In genomic region chrX:167091841-167092240, GRCm38 (mm10) we compare ENCODE assay signal across 8 mouse cellular contexts.
DNase-seq lines count a peak whose midpoint lies in the region; ATAC-seq and TF ChIP-seq lines count a peak whose summit lies in the region.

No protein-coding gene starts in this region.

- H3K4me1 ChIP-seq in small intestine, adult 2 months (ENCODE audit: control insufficient read depth, insufficient read depth, insufficient read length, low read length) = peaks cover 10% of the 10 kb centered on the region; the same call in 1 of the 2 replicates
- no peaks in the 10 kb centered on the region for H3K4me1 ChIP-seq in midbrain, embryonic 16.5 days (ENCODE audit: control insufficient read depth, insufficient read depth, low read length)

- WGBS in large intestine, adult 2 months = 18% methylated on average over 1 of the region's 1 CpGs
- 20% methylated on average over 1 of the region's 1 CpGs for WGBS in small intestine, adult 2 months
- WGBS in midbrain, embryonic 16.5 days = 67% methylated on average over 1 of the region's 1 CpGs

- no peak overlapping the region for H3K4me3 ChIP-seq in small intestine, adult 2 months (ENCODE audit: low read depth, low read length)
- no peak overlapping the region for H3K4me3 ChIP-seq in midbrain, embryonic 16.5 days (ENCODE audit: low read depth, low read length)

- H3K27me3 ChIP-seq in small intestine, adult 2 months (ENCODE audit: control insufficient read depth, insufficient read depth, low read length) = no peaks in the 10 kb centered on the region
- H3K27me3 ChIP-seq in midbrain, embryonic 16.5 days (ENCODE audit: control insufficient read depth, insufficient read depth, low read depth, low read length) = peaks cover 11% of the 10 kb centered on the region

- peak; percentile 23 for DNase-seq in thymus, postnatal 0 days (ENCODE audit: low spot score)
- no peak for DNase-seq in thymus, postnatal 10 days (ENCODE audit: low spot score in 2 of 2)
- peak; percentile 18 for DNase-seq in gastrocnemius, postnatal 10 days
- DNase-seq in large intestine, adult 2 months (ENCODE audit: low read depth, low spot score) = peak; percentile 47
- DNase-seq in right cerebral cortex, postnatal 10 days (ENCODE audit: low spot score in 2 of 2) = no peak
- no peak for DNase-seq in frontal cortex, adult 2 months (ENCODE audit: extremely low spot score in 1 of 2, low spot score in 1 of 2)

- H3K36me3 ChIP-seq in small intestine, adult 2 months (ENCODE audit: control insufficient read depth, insufficient read depth, low read length) = no peaks in the 10 kb centered on the region
- no peaks in the 10 kb centered on the region for H3K36me3 ChIP-seq in midbrain, embryonic 16.5 days (ENCODE audit: control insufficient read depth, insufficient read depth, low read length)

- no peak for TF ChIP-seq CTCF in small intestine, adult 2 months (IDR thresholded peaks at IDR 0.05; ENCODE audit: extremely low read depth, insufficient read length, insufficient replicate concordance, low read depth, low read length)

- H3K9me3 ChIP-seq in midbrain, embryonic 16.5 days (replicated peaks; ENCODE audit: control insufficient read depth, low read length, poor library complexity, severe bottlenecking) = no peaks in the 10 kb centered on the region

- H3K9ac ChIP-seq in midbrain, embryonic 16.5 days (ENCODE audit: low read depth, low read length) = no peak overlapping the region

- H3K27ac ChIP-seq in small intestine, adult 2 months (ENCODE audit: insufficient read depth, low read depth, low read length) = peak overlapping the region; percentile 78
- H3K27ac ChIP-seq in midbrain, embryonic 16.5 days (ENCODE audit: low read length) = no peak overlapping the region

- peak; percentile 19; the same call in 1 of the 2 replicates for TF ChIP-seq POLR2A in small intestine, adult 2 months (IDR thresholded peaks at IDR 0.05; ENCODE audit: low read depth, low read length)

- no peak for ATAC-seq in midbrain, embryonic 16.5 days

- no peak overlapping the region for H3K4me2 ChIP-seq in midbrain, embryonic 16.5 days (ENCODE audit: low read length)

Comparison
In these comparisons a context has a peak if more than half of its experiments do, and no peak if none do; other contexts are left out.
1. DNase-seq: peak in thymus, postnatal 0 days (single experiment), gastrocnemius, postnatal 10 days (single experiment) and large intestine, adult 2 months (single experiment); none in thymus, postnatal 10 days (0 of 2), right cerebral cortex, postnatal 10 days (0 of 2) and frontal cortex, adult 2 months (0 of 2).